ENCODE assay signal across 8 mouse cellular contexts in genomic region chr7:65073555-65073954, GRCm38 (mm10).
DNase-seq lines count a peak whose midpoint lies in the region; ATAC-seq and TF ChIP-seq lines count a peak whose summit lies in the region.

No protein-coding gene starts in this region.

- no peak for ATAC-seq in monocyte, adult 5-6 weeks (replicated peaks; ENCODE audit: insufficient number of reproducible peaks, low FRiP score, low TSS enrichment, poor library complexity, severe bottlenecking)

- DNase-seq in thymus, adult 2 months, result peak; percentile 54
- no peak for DNase-seq in thymus, adult 18-20 months
- peak; percentile 46 for DNase-seq in cerebellum, adult 8-10 months
- peak; percentile 42 to 71 for DNase-seq in frontal cortex, postnatal 14 days (ENCODE audit: low spot score in 2 of 2)
- DNase-seq in layer of hippocampus, adult 9-11 months, result peak; percentile 38
- peak; percentile 74 for DNase-seq in midbrain, embryonic 10.5 days (ENCODE audit: low spot score)
- DNase-seq in spleen, postnatal 10 days (ENCODE audit: low spot score in 2 of 2), result peak; percentile 7 to 65

- H3K4me1 ChIP-seq in thymus, adult 2 months (replicated peaks; ENCODE audit: control insufficient read depth, insufficient read depth, low read length), result no peaks in the 10 kb centered on the region
- peaks cover 15% of the 10 kb centered on the region for H3K4me1 ChIP-seq in midbrain, embryonic 10.5 days

- H3K27me3 ChIP-seq in thymus, adult 2 months (ENCODE audit: control insufficient read depth, insufficient read depth, low read length), result no peaks in the 10 kb centered on the region
- no peaks in the 10 kb centered on the region for H3K27me3 ChIP-seq in midbrain, embryonic 10.5 days (ENCODE audit: low read depth, poor library complexity, severe bottlenecking)

- H3K9me3 ChIP-seq in midbrain, embryonic 10.5 days (replicated peaks), result peaks cover 6% of the 10 kb centered on the region; the same call in 1 of the 2 replicates

- TF ChIP-seq POLR2A in thymus, adult 2 months (IDR thresholded peaks at IDR 0.05; ENCODE audit: control insufficient read depth, extremely low read depth, insufficient read depth, low read length, poor library complexity), result no peak

- no peaks in the 10 kb centered on the region for H3K36me3 ChIP-seq in thymus, adult 2 months (ENCODE audit: control insufficient read depth, insufficient read depth, low read length)
- no peaks in the 10 kb centered on the region for H3K36me3 ChIP-seq in midbrain, embryonic 10.5 days

- 23% methylated on average over 6 of the region's 6 CpGs for WGBS in thymus, adult 2 months
- WGBS in midbrain, embryonic 10.5 days, result 27% methylated on average over 6 of the region's 6 CpGs

- H3K27ac ChIP-seq in thymus, adult 2 months (ENCODE audit: control insufficient read depth, insufficient read depth, low read length), result no peak overlapping the region
- 0 out of 2 replicates have a peak overlapping the region, but pooled peaks have one; percentile 46 for H3K27ac ChIP-seq in midbrain, embryonic 10.5 days (replicated peaks)

- TF ChIP-seq CTCF in thymus, adult 2 months (IDR thresholded peaks at IDR 0.05; ENCODE audit: borderline replicate concordance, control insufficient read depth, extremely low read depth, insufficient read depth, low read length, poor library complexity), result peak; percentile 75; the same call in 1 of the 2 replicates

- H3K4me3 ChIP-seq in thymus, adult 2 months (ENCODE audit: control insufficient read depth, insufficient read depth, low read length), result no peak overlapping the region
- no peak overlapping the region for H3K4me3 ChIP-seq in midbrain, embryonic 10.5 days

Comparison
In these comparisons a context has a peak if more than half of its experiments do, and no peak if none do; other contexts are left out.
1. DNase-seq: peak in thymus, adult 2 months (single experiment), cerebellum, adult 8-10 months (single experiment), frontal cortex, postnatal 14 days (2 of 2), layer of hippocampus, adult 9-11 months (single experiment), midbrain, embryonic 10.5 days (single experiment) and spleen, postnatal 10 days (2 of 2); none in thymus, adult 18-20 months (0 of 2).